Mouse (Mus musculus) CD4-positive, CD25-positive, alpha-beta regulatory T cell, adult 2 months (primary cell): Measurements from ENCODE around the gene Olfr1264.

ENCODE experiments used
- DNase-seq: peaks from one replicate; pipeline ENCODE4 v3.0.0-alpha.2; 2012; ENCODE audit warnings: low read depth, low spot score

Olfr1264 gene

DNA sequence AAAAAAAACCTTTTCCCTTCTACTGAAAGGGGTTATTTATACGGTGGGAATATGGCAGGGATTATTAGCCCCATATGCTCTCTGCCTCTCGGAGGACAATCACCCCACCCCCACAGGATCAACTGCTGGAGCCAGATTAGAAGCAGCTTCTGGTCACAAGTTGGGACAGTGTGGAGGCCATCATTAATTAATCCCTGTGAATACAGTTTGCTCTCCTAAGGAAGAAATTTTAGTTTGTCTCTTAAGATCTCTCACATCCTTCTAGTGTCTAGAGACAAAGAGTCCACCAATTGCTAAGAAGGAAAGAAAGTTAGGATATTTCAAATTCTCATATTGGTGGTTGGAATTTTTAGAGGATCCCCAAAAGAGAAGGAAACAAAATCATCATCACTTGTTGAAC lies at the start of gene Olfr1264:
Gene Olfr1264 (minus strand): TSS at position 101 of the 400 bp plus-strand sequence.
- no peak for DNase-seq

DNA sequence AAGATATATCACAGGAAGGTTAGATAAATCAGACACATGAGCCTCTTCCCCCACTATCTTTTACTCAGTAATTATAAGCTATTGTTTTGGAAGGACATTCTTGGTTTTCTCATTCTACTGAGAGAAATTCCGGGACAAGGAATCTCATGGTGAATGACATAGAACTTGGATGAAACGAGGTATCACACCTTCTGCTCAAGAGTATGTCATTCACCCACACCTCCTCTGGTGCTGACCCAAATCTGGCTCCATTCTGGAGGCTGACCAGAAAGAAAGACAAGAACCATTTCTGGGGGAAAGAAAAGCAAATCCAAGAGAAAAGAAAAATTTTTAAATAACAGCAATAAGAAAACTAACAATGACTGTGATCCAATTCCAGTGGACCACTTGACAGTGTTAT lies 44.7 kb upstream of the Olfr1264 start:
- DNase-seq, result no peak

DNA sequence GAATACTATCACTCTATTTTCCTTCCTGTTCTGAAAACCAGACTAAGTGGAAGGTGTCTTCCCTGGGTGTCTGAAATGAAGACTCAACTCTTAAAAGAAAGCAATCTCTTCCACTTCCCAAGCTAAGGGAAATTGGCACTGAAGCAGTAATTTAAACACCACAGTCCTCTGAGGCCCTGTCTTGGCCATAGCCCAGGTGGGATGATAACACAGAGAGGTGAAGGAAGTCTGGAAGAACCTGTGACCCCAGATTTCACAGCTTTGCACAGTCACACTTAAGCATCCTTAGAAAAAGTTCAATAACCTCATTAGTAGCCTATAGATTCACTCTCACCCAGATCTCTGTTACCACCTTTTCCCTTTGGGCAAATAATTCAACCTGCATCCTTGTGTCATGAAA lies 38.1 kb upstream of the Olfr1264 start, which contains the start of gene Olfr140:
Gene Olfr140 (minus strand): TSS at position 101 of the 400 bp plus-strand sequence.
- DNase-seq, result no peak

DNA sequence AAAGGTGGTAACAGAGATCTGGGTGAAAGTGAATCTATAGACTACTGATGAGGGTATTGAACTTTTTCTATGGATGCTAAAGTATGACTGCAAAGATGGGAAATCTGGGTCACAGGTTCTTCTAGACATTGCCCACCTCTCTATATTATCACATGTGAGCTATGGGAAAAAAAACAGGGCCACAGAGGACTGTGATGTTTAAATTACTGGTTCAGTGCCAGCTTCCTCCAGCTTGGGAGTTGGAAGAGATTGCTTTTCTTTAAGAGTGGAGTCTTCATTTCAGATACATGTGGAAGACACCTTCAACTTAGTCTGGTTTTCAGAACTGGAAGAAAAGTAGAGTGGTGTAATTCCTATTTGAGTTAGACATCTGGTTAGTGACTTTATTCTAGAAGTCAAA lies 9.7 kb upstream of the Olfr1264 start, which contains the start of gene Olfr1265:
Gene Olfr1265 (plus strand): TSS at position 301 of the 400 bp plus-strand sequence.
- DNase-seq, result no peak

DNA sequence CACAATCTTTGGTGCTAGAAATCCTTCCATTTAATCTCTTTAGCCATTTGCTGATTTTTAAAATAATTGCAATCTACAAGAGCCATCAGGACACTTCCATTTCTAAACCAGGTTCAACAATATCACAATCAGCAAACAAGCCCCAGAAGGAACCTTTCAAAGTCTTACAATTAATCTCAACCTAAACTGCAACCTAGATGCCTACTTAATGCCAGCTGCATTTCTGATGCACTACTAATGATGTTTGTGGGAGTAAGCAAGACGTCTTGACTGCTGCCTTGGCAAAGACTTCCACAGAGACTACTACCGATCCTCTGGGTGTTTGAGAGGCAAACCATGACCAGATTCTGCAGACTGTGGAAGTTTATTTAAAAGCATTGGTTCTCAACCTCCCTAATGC lies 13.5 kb downstream of the Olfr1264 start, which contains the start of gene Olfr1263:
Gene Olfr1263 (plus strand): TSS at position 301 of the 400 bp plus-strand sequence.
- no peak for DNase-seq

DNA sequence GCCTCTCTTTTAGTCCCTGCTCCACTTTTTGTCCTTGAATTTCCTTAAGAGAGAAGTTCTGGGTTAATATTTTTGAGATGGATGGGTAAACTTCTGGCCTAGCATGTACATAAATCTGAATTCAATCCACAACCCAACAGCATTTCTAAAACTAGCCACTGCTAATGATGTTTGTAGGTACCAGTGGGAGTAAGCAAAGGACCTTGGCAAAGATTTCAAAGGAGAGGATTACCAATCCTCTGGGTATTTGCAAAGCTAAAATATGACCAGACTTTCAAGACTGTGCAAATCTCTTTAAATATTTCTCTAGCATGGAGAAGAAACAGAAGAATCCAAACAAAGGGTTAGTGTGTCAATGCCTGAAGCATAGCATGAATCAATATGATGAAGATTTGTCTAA lies 25.5 kb downstream of the Olfr1264 start, which contains the start of gene Olfr1262:
Gene Olfr1262 (plus strand): TSS at position 301 of the 400 bp plus-strand sequence.
- no peak for DNase-seq

DNA sequence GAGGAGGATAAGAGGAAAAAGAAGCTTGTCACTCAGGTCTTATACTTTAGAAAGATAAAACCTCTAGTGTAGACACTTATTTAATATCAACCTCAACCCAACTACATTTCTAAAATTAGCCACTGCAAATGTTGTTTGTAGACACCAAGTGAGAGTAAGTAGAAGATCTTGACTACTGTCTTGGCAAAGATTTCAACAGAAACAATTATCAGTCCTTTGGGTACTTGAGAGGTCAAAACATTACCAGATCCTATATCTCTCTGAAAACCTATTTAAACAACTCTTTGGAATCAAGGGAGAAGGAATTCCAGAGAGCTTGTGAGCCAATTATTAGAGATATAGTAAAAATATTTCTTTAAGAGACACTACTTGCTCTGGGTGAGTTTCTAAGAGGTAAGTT lies 34.5 kb downstream of the Olfr1264 start, which contains the start of gene Olfr1261:
Gene Olfr1261 (plus strand): TSS at position 301 of the 400 bp plus-strand sequence.
- DNase-seq, result no peak

DNA sequence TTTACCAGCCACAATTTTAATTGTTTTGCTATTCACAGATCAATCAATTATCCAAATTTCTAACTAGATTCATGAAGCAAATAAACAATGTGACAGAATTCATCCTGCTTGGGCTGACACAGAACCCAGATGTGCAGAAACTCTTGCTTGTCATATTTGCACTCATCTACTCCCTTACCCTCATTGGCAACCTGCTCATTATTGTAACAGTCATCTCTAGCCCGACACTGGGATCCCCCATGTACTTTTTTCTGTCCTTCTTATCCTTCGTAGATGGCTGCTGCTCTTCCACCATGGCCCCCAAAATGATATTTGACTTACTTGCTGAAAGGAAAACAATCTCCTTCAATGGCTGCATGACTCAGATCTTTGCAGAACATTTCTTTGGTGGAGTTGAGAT lies 47.7 kb downstream of the Olfr1264 start:
- no peak for DNase-seq

DNA sequence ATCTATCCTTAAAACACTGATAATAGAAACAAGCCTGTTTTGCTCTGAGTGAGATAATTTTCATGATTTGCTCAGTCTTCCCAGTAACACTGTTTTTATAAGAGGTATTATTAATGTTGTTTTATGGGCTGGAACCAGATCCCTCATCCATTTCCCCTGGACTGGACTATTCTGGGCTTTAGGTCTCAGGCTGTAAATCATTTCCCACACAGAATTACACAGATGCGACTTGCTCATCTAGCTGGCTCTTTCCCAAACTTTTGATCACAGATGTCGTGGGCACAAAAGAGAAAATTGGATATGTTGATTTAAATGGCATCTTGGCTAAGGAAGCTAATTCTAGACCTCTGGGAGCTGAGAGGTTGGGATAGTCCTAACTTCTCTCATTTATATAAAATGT lies 51.2 kb downstream of the Olfr1264 start, which contains the start of gene Olfr1260:
Gene Olfr1260 (plus strand): TSS at position 157 of the 400 bp plus-strand sequence.
- DNase-seq, result no peak
